Mouse (Mus musculus): ENCODE data around the gene Ilkap. TPM values are rescaled to one million over a fixed set of nuclear protein-coding genes. Genes with fewer than 3 reads are reported as not detected.

Ilkap gene
- polyA plus RNA-seq, 1 experiment: 80.3 TPM

DNA sequence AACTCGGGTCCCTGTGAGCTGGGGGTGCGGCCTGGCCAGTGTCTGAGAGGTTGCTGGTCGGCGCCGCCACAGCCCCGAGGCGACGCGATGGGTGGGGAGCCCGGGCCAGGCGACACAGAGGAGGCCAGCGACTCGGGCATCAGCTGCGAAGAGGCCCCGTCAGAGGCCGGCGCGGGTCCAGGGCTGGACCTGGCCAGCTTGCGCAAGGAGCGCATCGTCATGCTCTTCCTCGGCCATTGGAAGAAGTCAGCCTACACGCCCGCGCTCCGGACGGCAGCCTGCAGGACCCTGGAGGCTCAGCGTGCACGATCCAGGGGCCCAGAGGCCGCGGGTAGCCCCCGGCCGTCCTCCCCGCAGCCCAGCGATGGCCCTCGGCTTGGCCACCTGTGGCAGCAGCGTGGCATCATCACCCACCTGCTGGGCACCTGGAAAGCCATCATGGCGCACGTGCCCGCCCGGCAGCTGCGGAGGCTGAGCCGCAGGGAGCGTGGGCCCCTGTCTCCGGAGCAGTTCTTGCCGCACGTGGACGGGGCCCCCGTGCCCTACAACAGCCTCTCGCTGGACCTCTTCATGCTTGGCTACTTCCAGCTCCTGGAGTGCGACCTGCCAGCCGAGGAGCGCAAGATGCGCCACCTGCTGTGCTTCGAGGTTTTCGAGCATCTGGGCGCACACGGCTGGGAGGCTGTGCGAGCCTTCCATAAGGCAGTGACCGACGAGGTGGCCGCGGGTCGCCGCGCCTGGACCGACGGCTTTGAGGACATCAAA, 53.5 kb downstream of the Ilkap start:
- no peak overlapping the region for H3K4me3 ChIP-seq
- H3K36me3 ChIP-seq (ENCODE audit: control insufficient read depth, insufficient read depth): no peaks in the 10 kb centered on the region
- no peaks in the 10 kb centered on the region for H3K79me2 ChIP-seq (ENCODE audit: control insufficient read depth, insufficient read depth)
- H3K27me3 ChIP-seq (ENCODE audit: control insufficient read depth, insufficient read depth, insufficient read length): no peaks in the 10 kb centered on the region
- no peak overlapping the region for H3ac ChIP-seq (ENCODE audit: control insufficient read depth, insufficient read length)
- H3K4me2 ChIP-seq (ENCODE audit: low read depth): no peak overlapping the region
- TF ChIP-seq POLR2A (IDR thresholded peaks at IDR 0.05; ENCODE audit: insufficient read length, low read depth) (no peak), MYOG (IDR thresholded peaks at IDR 0.05; ENCODE audit: control insufficient read depth in 1 of 3, insufficient read depth in 1 of 3, insufficient read length in 2 of 3, low read depth in 2 of 3) (peak in 1 of 3 experiments; percentile 1)

DNA sequence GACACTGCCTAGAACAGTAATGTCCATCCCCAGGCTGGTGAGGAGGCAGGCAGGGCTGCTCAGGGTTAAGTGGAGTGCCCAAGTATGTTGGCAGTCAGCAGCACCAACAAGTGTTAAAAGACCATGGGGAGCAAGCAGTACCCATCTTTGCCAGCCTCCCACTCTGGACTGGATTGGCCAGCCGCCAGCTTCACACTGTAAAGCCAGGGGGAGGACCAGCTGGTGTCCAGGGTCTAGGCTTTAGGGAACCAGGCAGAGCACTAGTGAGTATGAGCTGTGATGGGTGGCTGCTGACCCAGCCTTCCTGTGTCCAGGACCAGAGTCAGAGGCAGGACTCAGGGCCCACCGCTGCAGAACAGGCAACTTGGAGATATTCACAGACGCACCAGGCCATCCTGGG, 54.6 kb downstream of the Ilkap start:
- Histone ChIP-seq H3K36me3 (ENCODE audit: control insufficient read depth, insufficient read depth) (no peaks in the 10 kb centered on the region), H3K4me2 (ENCODE audit: low read depth) (no peak overlapping the region), H3K27me3 (ENCODE audit: control insufficient read depth, insufficient read depth, insufficient read length) (no peaks in the 10 kb centered on the region), H3ac (ENCODE audit: control insufficient read depth, insufficient read length) (no peak overlapping the region), H3K79me2 (ENCODE audit: control insufficient read depth, insufficient read depth) (no peaks in the 10 kb centered on the region), H3K4me3 (no peak overlapping the region)
- no peak for TF ChIP-seq POLR2AphosphoS2 (IDR thresholded peaks at IDR 0.05; ENCODE audit: insufficient read length, low read depth)
- no peak for TF ChIP-seq MYOG (IDR thresholded peaks at IDR 0.05; ENCODE audit: control insufficient read depth in 1 of 3, insufficient read depth in 1 of 3, insufficient read length in 2 of 3, low read depth in 2 of 3)
- no peak for TF ChIP-seq MAX (IDR thresholded peaks at IDR 0.05; ENCODE audit: low read depth)
- no peak for TF ChIP-seq REST (IDR thresholded peaks at IDR 0.05; ENCODE audit: insufficient read depth, insufficient read length)
- no peak for TF ChIP-seq SRF (IDR thresholded peaks at IDR 0.05; ENCODE audit: control insufficient read depth, insufficient read length, low read depth)
- no peak for TF ChIP-seq MYOD1 (IDR thresholded peaks at IDR 0.05; ENCODE audit: control insufficient read depth in 1 of 3, insufficient read length in 2 of 3, low read depth in 2 of 3)
- TF ChIP-seq POLR2A (IDR thresholded peaks at IDR 0.05; ENCODE audit: insufficient read length, low read depth): no peak
- no peak for TF ChIP-seq USF1 (IDR thresholded peaks at IDR 0.05; ENCODE audit: low read depth)
- TF ChIP-seq TCF12 (IDR thresholded peaks at IDR 0.05; ENCODE audit: insufficient read depth, poor library complexity, severe bottlenecking): no peak
- no peak for TF ChIP-seq TCF3 (IDR thresholded peaks at IDR 0.05; ENCODE audit: insufficient read length, low read depth)
- no peak for TF ChIP-seq CEBPB (IDR thresholded peaks at IDR 0.05; ENCODE audit: insufficient read depth, poor library complexity, severe bottlenecking)
- TF ChIP-seq E2F4 (IDR thresholded peaks at IDR 0.05; ENCODE audit: insufficient read depth): no peak

DNA sequence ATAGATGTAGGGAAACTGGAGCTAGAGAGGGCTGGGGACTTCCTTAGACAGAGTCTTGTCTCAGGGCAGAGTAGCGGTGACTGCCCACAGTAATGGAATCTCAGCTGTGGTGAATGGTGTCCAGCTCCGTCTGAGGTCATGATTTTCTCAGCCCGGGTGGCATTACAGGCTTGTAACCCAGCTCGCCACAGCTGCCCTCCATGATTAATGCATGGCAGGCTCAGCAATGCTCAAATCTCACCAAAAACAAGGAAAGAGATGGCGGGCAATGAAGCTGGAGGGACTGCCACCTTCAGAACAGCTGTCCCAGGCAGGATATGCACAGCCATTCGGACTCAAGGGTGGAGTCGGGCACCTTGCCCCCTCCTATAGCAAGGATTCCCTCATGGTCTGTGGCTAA, 61.3 kb downstream of the Ilkap start:
- Histone ChIP-seq H3K36me3 (ENCODE audit: control insufficient read depth, insufficient read depth) (no peaks in the 10 kb centered on the region), H3K79me2 (ENCODE audit: control insufficient read depth, insufficient read depth) (no peaks in the 10 kb centered on the region), H3K4me2 (ENCODE audit: low read depth) (peak overlapping the region; percentile 34), H3K27me3 (ENCODE audit: control insufficient read depth, insufficient read depth, insufficient read length) (no peaks in the 10 kb centered on the region), H3ac (ENCODE audit: control insufficient read depth, insufficient read length) (no peak overlapping the region), H3K4me3 (no peak overlapping the region)
- TF ChIP-seq MYOD1 (IDR thresholded peaks at IDR 0.05; ENCODE audit: control insufficient read depth in 1 of 3, insufficient read length in 2 of 3, low read depth in 2 of 3): peak in 2 of 3 experiments; percentile 48 to 66
- TF ChIP-seq MYOG (IDR thresholded peaks at IDR 0.05; ENCODE audit: control insufficient read depth in 1 of 3, insufficient read depth in 1 of 3, insufficient read length in 2 of 3, low read depth in 2 of 3): peak in 1 of 3 experiments; percentile 56
- no peak for TF ChIP-seq SRF (IDR thresholded peaks at IDR 0.05; ENCODE audit: control insufficient read depth, insufficient read length, low read depth)
- TF ChIP-seq MAX (IDR thresholded peaks at IDR 0.05; ENCODE audit: low read depth): no peak
- TF ChIP-seq E2F4 (IDR thresholded peaks at IDR 0.05; ENCODE audit: insufficient read depth): no peak

DNA sequence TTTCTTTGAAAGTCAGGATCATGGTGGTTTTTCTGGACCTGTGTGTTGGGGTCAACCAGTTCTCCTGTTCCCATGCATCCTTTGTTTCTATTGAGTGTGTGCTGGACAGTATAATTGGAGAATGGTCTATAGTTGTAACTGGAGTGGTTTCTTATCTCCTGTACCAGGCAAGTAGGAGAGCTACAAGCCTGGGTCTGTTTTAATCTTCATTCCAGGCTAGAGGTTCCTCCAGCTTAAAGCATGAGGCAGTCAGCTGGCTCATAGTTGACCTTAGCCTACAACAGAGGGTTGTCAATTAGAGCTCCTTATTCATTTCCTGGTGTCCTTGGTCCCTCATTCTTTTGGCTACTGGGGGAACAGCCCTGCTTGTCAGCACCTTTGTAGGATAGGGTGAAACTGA, 65.0 kb downstream of the Ilkap start:
- Histone ChIP-seq H3K4me2 (ENCODE audit: low read depth) (no peak overlapping the region), H3K79me2 (ENCODE audit: control insufficient read depth, insufficient read depth) (no peaks in the 10 kb centered on the region), H3ac (ENCODE audit: control insufficient read depth, insufficient read length) (no peak overlapping the region), H3K27me3 (ENCODE audit: control insufficient read depth, insufficient read depth, insufficient read length) (no peaks in the 10 kb centered on the region), H3K36me3 (ENCODE audit: control insufficient read depth, insufficient read depth) (no peaks in the 10 kb centered on the region), H3K4me3 (no peak overlapping the region)
- no peak for TF ChIP-seq POLR2A (IDR thresholded peaks at IDR 0.05; ENCODE audit: insufficient read length, low read depth)
- TF ChIP-seq REST (IDR thresholded peaks at IDR 0.05; ENCODE audit: insufficient read depth, insufficient read length): no peak
- TF ChIP-seq MYOG (IDR thresholded peaks at IDR 0.05; ENCODE audit: control insufficient read depth in 1 of 3, insufficient read depth in 1 of 3, insufficient read length in 2 of 3, low read depth in 2 of 3): no peak
- no peak for TF ChIP-seq CEBPB (IDR thresholded peaks at IDR 0.05; ENCODE audit: insufficient read depth, poor library complexity, severe bottlenecking)
- no peak for TF ChIP-seq MYOD1 (IDR thresholded peaks at IDR 0.05; ENCODE audit: control insufficient read depth in 1 of 3, insufficient read length in 2 of 3, low read depth in 2 of 3)
- no peak for TF ChIP-seq TCF3 (IDR thresholded peaks at IDR 0.05; ENCODE audit: insufficient read length, low read depth)
- no peak for TF ChIP-seq E2F4 (IDR thresholded peaks at IDR 0.05; ENCODE audit: insufficient read depth)
- TF ChIP-seq POLR2AphosphoS2 (IDR thresholded peaks at IDR 0.05; ENCODE audit: insufficient read length, low read depth): no peak
- TF ChIP-seq TCF12 (IDR thresholded peaks at IDR 0.05; ENCODE audit: insufficient read depth, poor library complexity, severe bottlenecking): no peak
- no peak for TF ChIP-seq MAX (IDR thresholded peaks at IDR 0.05; ENCODE audit: low read depth)
- TF ChIP-seq USF1 (IDR thresholded peaks at IDR 0.05; ENCODE audit: low read depth): no peak
- no peak for TF ChIP-seq SRF (IDR thresholded peaks at IDR 0.05; ENCODE audit: control insufficient read depth, insufficient read length, low read depth)

DNA sequence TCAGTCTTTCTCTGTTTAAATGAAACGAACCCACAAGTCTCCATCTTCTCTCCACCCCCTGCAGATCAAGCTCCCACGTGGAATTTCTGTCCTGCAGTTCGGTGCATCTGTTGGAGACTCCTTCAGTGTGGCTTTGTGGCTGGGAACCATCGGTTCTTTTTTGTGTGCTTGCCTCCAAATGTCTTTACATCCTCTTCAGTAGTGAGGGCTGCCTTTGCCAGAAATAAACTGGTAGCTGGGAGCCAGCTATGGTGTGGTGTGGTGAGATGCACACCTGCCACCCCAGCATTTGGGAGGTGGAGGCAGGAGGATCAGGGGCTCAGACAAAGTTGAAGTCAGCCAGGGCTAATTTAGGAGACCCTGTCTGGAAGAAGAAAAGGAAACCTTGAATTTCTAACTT, 66.5 kb downstream of the Ilkap start:
- Histone ChIP-seq H3K4me2 (ENCODE audit: low read depth) (no peak overlapping the region), H3ac (ENCODE audit: control insufficient read depth, insufficient read length) (no peak overlapping the region), H3K4me3 (no peak overlapping the region), H3K36me3 (ENCODE audit: control insufficient read depth, insufficient read depth) (no peaks in the 10 kb centered on the region), H3K79me2 (ENCODE audit: control insufficient read depth, insufficient read depth) (no peaks in the 10 kb centered on the region), H3K27me3 (ENCODE audit: control insufficient read depth, insufficient read depth, insufficient read length) (no peaks in the 10 kb centered on the region)
- TF ChIP-seq SRF (IDR thresholded peaks at IDR 0.05; ENCODE audit: control insufficient read depth, insufficient read length, low read depth) (no peak), TCF12 (IDR thresholded peaks at IDR 0.05; ENCODE audit: insufficient read depth, poor library complexity, severe bottlenecking) (no peak), CEBPB (IDR thresholded peaks at IDR 0.05; ENCODE audit: insufficient read depth, poor library complexity, severe bottlenecking) (no peak), POLR2A (IDR thresholded peaks at IDR 0.05; ENCODE audit: insufficient read length, low read depth) (no peak), TCF3 (IDR thresholded peaks at IDR 0.05; ENCODE audit: insufficient read length, low read depth) (no peak), MYOG (IDR thresholded peaks at IDR 0.05; ENCODE audit: control insufficient read depth in 1 of 3, insufficient read depth in 1 of 3, insufficient read length in 2 of 3, low read depth in 2 of 3) (peak in 1 of 3 experiments; percentile 37), MYOD1 (IDR thresholded peaks at IDR 0.05; ENCODE audit: control insufficient read depth in 1 of 3, insufficient read length in 2 of 3, low read depth in 2 of 3) (peak in 1 of 3 experiments; percentile 66)

All from myocyte (in vitro differentiated cells).